Mouse (Mus musculus): ENCODE data around the gene Sorcs2. TPM values are rescaled to one million over a fixed set of nuclear protein-coding genes. Genes with fewer than 3 reads are reported as not detected.

Sorcs2 gene
- polyA plus RNA-seq, 1 experiment: 2.5 TPM

- 86% methylated on average over 8 of the region's 8 CpGs for WGBS
- H3K4me3 ChIP-seq (replicated peaks; ENCODE audit: control insufficient read depth, low read depth, low read length): no peak overlapping the region
- H3K4me1 ChIP-seq (ENCODE audit: control insufficient read depth, insufficient read depth, low read length): no peaks in the 10 kb centered on the region; the same call in 1 of the 2 replicates
- no peak overlapping the region for H3K27ac ChIP-seq (ENCODE audit: control insufficient read depth, insufficient read depth, low read depth, low read length, poor library complexity)
- no peak for TF ChIP-seq POLR2A (IDR thresholded peaks at IDR 0.05; ENCODE audit: borderline replicate concordance, control insufficient read depth, low read depth, low read length)
- TF ChIP-seq CTCF (IDR thresholded peaks at IDR 0.05; ENCODE audit: control insufficient read depth, insufficient read depth, low read length): no peak
Measured at GRCm38 (mm10) chr5:36321581-36321980, 76.4 kb downstream of the Sorcs2 start.

DNA sequence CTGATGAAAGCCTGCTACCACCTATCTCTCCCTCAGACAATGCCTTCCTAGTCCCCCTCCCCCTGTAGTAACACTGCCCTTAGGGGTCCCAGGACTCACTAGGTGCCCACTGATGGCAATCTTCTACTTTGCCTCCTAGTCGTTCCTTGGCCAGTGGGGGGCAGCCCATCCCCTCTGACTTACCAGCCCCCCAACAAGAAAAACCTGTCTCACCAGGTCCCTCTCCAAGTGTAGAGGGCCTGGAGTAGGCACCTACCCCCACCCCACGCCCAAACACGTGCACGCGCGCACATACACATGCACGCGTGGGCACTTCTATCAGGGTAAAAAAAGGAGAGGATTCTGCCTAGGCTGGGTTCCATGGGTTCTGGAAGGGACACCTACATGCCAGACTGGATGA is 77.3 kb downstream of the Sorcs2 start:
- Histone ChIP-seq H3K4me1 (ENCODE audit: control insufficient read depth, insufficient read depth, low read length) (no peaks in the 10 kb centered on the region; the same call in 1 of the 2 replicates), H3K27ac (ENCODE audit: control insufficient read depth, insufficient read depth, low read depth, low read length, poor library complexity) (no peak overlapping the region), H3K4me3 (replicated peaks; ENCODE audit: control insufficient read depth, low read depth, low read length) (no peak overlapping the region)
- 92% methylated on average over 8 of the region's 8 CpGs for WGBS
- TF ChIP-seq CTCF (IDR thresholded peaks at IDR 0.05; ENCODE audit: control insufficient read depth, insufficient read depth, low read length) (no peak), POLR2A (IDR thresholded peaks at IDR 0.05; ENCODE audit: borderline replicate concordance, control insufficient read depth, low read depth, low read length) (no peak)

- 60% methylated on average over 6 of the region's 6 CpGs for WGBS
- H3K27ac ChIP-seq (ENCODE audit: control insufficient read depth, insufficient read depth, low read depth, low read length, poor library complexity): no peak overlapping the region
Measured at GRCm38 (mm10) chr5:36317641-36318368, 80.1 kb downstream of the Sorcs2 start.

DNA sequence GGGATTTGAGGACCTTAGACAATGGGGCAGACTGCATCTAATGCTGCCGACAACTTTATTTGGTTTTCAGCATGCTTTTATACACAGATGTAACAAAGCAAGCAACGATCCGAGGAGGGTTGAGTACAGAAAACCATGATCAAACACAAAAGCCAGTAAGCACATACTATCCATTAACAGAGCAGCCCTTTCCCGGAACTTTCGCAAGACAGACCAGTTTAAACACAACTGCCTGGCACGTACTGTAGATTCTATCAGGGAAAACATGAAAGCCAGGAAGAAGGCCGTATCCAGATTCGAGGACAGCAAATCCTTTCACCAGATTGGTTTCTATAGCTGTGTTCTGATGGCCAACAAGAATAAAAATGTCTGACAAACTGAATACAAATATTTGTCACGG is 82.8 kb downstream of the Sorcs2 start:
- 79% methylated on average over 9 of the region's 9 CpGs for WGBS
- H3K4me3 ChIP-seq (replicated peaks; ENCODE audit: control insufficient read depth, low read depth, low read length): no peak overlapping the region
- TF ChIP-seq POLR2A (IDR thresholded peaks at IDR 0.05; ENCODE audit: borderline replicate concordance, control insufficient read depth, low read depth, low read length) (no peak), CTCF (IDR thresholded peaks at IDR 0.05; ENCODE audit: control insufficient read depth, insufficient read depth, low read length) (no peak)
- H3K27ac ChIP-seq (ENCODE audit: control insufficient read depth, insufficient read depth, low read depth, low read length, poor library complexity): no peak overlapping the region
- no peaks in the 10 kb centered on the region; the same call in 1 of the 2 replicates for H3K4me1 ChIP-seq (ENCODE audit: control insufficient read depth, insufficient read depth, low read length)

More at GRCm38 (mm10) chr5:36317641-36318368, 80.1 kb downstream of the Sorcs2 start:
- Histone ChIP-seq H3K4me1 (ENCODE audit: control insufficient read depth, insufficient read depth, low read length) (no peaks in the 10 kb centered on the region; the same call in 1 of the 2 replicates), H3K4me3 (replicated peaks; ENCODE audit: control insufficient read depth, low read depth, low read length) (no peak overlapping the region)
- TF ChIP-seq POLR2A (IDR thresholded peaks at IDR 0.05; ENCODE audit: borderline replicate concordance, control insufficient read depth, low read depth, low read length) (no peak), CTCF (IDR thresholded peaks at IDR 0.05; ENCODE audit: control insufficient read depth, insufficient read depth, low read length) (peak; percentile 35)

GRCm38 (mm10) chr5:36313353-36314079 is 84.4 kb downstream of the Sorcs2 start:
- WGBS: 72% methylated on average over 16 of the region's 16 CpGs
- H3K4me3 ChIP-seq (replicated peaks; ENCODE audit: control insufficient read depth, low read depth, low read length): no peak overlapping the region
- no peak overlapping the region for H3K27ac ChIP-seq (ENCODE audit: control insufficient read depth, insufficient read depth, low read depth, low read length, poor library complexity)
- H3K4me1 ChIP-seq (ENCODE audit: control insufficient read depth, insufficient read depth, low read length): no peaks in the 10 kb centered on the region; the same call in 1 of the 2 replicates
- TF ChIP-seq POLR2A (IDR thresholded peaks at IDR 0.05; ENCODE audit: borderline replicate concordance, control insufficient read depth, low read depth, low read length) (no peak), CTCF (IDR thresholded peaks at IDR 0.05; ENCODE audit: control insufficient read depth, insufficient read depth, low read length) (no peak)

GRCm38 (mm10) chr5:36312926-36313325 is 85.0 kb downstream of the Sorcs2 start:
- WGBS: 71% methylated on average over 6 of the region's 6 CpGs
- Histone ChIP-seq H3K27ac (ENCODE audit: control insufficient read depth, insufficient read depth, low read depth, low read length, poor library complexity) (no peak overlapping the region), H3K4me3 (replicated peaks; ENCODE audit: control insufficient read depth, low read depth, low read length) (no peak overlapping the region), H3K4me1 (ENCODE audit: control insufficient read depth, insufficient read depth, low read length) (no peaks in the 10 kb centered on the region; the same call in 1 of the 2 replicates)
- no peak for TF ChIP-seq CTCF (IDR thresholded peaks at IDR 0.05; ENCODE audit: control insufficient read depth, insufficient read depth, low read length)
- no peak for TF ChIP-seq POLR2A (IDR thresholded peaks at IDR 0.05; ENCODE audit: borderline replicate concordance, control insufficient read depth, low read depth, low read length)

DNA sequence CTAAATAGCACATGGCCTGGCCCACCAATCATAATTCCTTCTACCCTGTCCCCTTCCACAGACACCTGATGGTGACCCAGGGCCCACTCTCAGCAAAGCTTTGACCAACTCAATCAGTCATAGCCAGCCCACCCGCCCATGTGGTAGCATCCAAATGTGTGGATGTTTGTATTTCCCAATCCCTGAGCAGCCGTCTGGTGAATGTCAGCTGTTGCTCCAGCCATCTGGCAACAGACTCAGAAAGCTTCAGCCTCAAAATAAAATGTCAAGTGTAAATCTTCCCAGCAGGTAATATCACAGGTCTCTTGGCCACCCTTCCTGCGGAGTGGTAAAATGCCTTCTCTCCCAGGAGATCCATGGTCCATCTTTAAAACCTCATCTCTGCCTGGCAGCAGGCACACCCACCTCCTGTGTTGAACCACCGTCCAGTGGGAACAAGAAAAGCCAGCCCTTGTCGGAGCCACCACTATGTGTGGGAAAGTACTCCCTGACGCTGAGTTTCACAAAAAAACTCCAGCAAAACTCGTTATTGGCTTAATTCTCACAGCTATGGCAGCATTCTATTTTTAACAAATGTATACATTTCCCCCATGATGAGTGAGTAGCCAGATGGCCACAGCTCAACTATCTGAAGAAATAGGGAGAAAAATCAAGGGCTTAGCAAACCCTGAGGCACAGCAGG is 93.5 kb downstream of the Sorcs2 start:
- Histone ChIP-seq H3K4me3 (replicated peaks; ENCODE audit: control insufficient read depth, low read depth, low read length) (no peak overlapping the region), H3K27ac (ENCODE audit: control insufficient read depth, insufficient read depth, low read depth, low read length, poor library complexity) (no peak overlapping the region), H3K4me1 (ENCODE audit: control insufficient read depth, insufficient read depth, low read length) (no peaks in the 10 kb centered on the region)
- TF ChIP-seq POLR2A (IDR thresholded peaks at IDR 0.05; ENCODE audit: borderline replicate concordance, control insufficient read depth, low read depth, low read length) (no peak), CTCF (IDR thresholded peaks at IDR 0.05; ENCODE audit: control insufficient read depth, insufficient read depth, low read length) (no peak)
- WGBS: 79% methylated on average over 7 of the region's 7 CpGs

DNA sequence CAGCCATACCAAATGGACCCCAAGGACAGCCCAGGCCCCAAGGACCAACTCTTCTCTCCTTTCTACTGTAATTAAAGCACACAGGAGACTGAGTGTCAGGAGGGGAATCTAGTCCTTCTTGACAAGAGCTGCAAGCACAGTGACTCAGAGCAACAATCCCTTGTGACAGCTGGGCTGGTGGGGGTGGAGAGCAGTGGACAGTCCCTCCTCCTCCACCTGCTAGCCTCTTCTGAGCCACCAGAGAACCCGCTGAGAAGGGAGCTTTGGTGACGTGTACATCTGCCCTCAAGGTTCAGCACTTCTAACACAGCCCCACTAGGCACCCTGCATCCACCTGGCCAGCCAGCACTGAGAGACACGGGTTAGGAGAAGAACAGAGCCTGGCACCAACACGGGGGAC is 96.8 kb downstream of the Sorcs2 start:
- Histone ChIP-seq H3K27ac (ENCODE audit: control insufficient read depth, insufficient read depth, low read depth, low read length, poor library complexity) (no peak overlapping the region), H3K4me3 (replicated peaks; ENCODE audit: control insufficient read depth, low read depth, low read length) (no peak overlapping the region), H3K4me1 (ENCODE audit: control insufficient read depth, insufficient read depth, low read length) (no peaks in the 10 kb centered on the region)
- WGBS: 76% methylated on average over 4 of the region's 4 CpGs
- TF ChIP-seq POLR2A (IDR thresholded peaks at IDR 0.05; ENCODE audit: borderline replicate concordance, control insufficient read depth, low read depth, low read length) (no peak), CTCF (IDR thresholded peaks at IDR 0.05; ENCODE audit: control insufficient read depth, insufficient read depth, low read length) (no peak)
